Mouse (Mus musculus) brain, embryonic 18.5 days (tissue): ENCODE measurements around the gene Smg1.

Experiments used
- DNase-seq: peaks from one replicate; pipeline ENCODE4 v3.0.0-alpha.2; 2012; ENCODE audit warnings: low read depth, low spot score

The Smg1 gene

DNA sequence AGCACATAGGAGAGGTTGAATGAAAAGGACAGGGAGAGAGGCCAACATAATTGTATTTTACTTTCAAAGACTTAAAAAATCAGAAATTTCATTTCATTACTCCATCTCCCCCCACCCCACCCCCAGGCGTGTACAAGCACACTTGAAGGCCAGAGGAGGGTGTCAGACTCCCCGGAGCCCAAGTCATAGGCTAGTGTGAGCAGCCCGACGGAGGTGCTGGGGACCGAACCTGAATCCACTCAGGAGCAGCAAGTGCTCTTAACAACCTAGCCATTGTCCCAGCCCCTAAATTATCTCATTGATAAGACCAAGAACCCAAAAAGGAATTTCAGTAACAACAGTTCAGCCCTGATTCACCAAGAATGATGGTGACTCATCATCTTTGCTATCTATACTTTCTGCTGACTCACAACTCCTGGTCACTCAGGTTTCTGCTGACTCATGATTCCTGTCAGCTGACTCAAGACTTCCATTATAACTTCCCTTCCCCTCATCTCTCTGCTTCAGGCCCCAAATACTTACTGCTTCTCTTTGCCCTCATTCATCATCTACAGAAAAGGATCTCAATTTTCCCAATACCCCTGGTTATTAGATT lies 138.9 kb downstream of the Smg1 start:
- no peak for DNase-seq

DNA sequence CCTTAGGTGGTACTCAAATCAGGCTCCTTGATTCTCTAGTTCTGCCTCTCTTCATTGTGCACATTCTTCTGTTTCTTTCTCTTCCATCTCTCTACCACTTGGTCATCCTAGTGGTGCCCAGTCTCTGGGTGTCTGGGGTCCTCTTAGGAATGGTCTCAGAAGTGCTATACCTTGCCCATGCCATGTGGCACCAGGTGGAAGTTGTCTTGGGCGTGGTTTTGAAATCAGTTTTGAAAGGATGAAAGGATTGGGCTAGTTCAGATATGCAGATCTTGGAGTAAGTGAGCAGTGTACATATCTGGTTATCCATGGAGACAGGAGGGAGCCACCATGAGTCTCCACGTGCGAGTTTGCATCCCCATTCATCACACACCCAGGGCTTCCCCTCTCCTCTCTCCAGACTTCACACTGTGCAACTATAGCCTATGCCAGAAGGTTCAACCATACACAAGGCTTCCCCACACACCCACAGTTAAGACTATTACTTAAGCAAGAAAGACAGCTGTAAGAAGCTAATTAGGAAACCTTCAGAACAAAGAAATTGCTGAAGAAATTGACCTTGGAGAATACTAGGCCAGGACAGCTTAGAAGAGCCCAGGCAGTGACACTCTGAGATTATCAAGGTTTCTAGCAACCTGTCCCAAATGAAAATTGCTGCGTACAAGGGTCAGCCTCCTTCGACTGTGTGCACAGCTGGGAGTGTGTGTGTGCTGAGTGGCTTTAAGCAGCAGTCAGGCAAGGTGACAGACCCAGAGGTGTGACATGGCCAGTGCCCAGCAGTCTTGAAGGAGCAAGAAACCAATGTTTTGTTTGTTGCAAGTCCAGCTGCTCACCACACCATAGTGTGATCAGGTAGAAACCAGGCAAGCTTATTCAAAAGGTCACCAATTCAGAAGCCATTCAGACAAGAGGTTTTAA lies 139.7 kb downstream of the Smg1 start:
- DNase-seq: no peak

DNA sequence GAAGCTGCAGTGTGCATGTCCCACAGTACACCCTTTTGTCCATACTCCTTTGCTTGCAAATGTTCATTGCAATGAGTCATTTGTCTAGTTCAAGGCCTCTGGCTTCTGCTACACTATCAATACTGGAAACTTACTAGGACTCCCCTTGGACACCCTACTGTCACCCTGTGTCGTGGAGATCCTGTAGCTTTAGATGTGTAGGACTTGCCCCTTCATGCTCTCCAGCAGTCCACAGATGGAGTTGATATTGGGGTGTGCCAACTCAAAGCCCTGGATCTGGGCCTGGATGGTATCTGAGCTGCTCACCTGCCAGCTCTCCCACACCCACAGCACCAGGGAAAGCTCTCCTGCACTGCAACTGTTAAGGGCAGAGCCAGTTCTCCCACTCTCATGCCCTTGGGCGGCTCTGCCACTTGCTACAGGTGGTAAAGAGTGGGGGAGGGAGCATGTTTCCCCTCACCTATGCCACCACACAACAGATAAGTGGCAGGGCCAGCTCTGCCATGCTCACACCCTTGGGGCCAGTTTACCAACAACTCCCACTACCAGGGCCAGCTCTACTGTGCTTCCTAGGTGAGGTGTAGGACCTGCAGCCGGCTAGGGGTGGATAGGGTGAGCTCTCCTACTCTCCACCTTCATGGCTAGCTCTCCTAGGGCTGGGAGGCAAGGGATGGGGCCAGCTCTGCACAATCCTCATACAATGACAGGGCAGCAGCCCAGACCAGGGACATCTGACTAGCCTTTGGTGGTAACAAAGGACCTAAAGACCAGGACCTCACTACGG lies 140.6 kb downstream of the Smg1 start:
- DNase-seq: no peak

DNA sequence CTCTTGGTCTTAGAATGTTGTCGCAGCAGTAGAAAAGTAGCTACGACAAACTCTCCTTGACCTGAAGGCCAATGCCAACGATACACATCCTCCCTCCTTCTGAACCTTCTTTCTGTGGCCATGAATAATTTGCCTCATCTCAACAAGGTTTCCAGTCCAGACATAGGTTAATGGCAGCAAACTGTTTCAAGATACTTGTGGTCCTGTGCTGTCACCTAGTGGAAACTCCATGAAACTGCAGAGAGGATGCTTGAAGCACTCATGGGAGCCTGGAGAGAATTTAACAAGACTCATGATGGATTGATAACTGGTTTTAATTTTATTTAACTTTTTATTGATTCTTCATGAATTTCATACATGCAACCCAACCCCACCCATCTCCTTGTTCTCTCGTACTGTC lies 141.2 kb downstream of the Smg1 start:
- DNase-seq: peak; percentile 45

DNA sequence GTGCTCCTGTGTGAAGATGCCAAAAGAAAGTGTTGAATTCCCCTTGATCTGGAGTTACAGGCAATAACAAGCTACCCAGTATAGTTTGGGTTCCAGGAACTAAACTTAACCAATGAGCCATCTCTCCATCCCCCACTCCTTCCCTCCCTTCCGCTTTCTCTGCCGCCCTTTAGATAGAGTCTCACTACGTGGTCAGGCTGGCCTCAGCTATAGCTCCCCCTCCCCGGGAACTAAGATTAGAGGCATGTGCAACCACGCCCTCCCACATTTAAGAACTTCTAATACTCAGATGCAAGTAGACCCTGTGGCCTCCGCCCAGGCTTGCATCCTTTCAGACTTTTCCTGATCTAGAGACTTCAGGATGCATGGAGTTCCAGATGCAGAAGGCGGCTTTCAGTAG lies 145.9 kb downstream of the Smg1 start:
- DNase-seq: no peak
